Mouse (Mus musculus) mouse trophoblast stem cell (cell line): ENCODE data around the gene Mymx.
"Not testable (repeated sequence)": the region's sequence is repeated elsewhere in the genome, so short reads cannot be mapped to it uniquely, and the experiment has no call there.

Source experiments
- in situ Hi-C, 2 experiments: fragments of 300-500 bp; cut with MseI, MboI; formaldehyde crosslinking; loops; 2 replicates in 1 of 2; 3 replicates in 1 of 2; pipeline ENCODE4 v1.15.1; 2025

Gene Mymx

GRCm38 (mm10) chr17:45601877-45602304 lies at the start of gene Mymx:
TSS of gene Mymx (minus strand) at chr17:45602102.
- in situ Hi-C loops: no loop called here

GRCm38 (mm10) chr17:45644185-45644584 lies 42.3 kb upstream of the Mymx start:
- in situ Hi-C loops: no loop called here

DNA sequence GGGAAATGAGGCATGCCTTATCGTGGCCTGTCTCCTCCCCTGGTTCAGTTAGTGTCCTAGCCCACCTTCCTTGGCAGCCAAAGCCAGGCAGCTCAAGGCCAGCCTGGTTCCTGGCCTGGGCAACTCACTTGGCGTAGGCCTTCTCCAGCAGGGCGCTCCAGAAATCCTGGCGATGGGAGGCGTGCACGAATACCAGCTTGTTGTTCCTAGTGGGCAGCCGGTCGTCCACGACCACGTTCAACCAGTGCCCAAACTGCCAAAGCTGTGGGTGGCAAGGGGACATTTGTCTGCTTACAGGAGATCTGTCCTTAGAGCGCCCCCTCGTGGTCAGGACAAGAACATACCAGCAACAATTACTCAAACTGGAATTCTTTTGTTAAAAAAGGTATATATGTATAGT lies 40.8 kb upstream of the Mymx start:
- in situ Hi-C loops: no loop called here

DNA sequence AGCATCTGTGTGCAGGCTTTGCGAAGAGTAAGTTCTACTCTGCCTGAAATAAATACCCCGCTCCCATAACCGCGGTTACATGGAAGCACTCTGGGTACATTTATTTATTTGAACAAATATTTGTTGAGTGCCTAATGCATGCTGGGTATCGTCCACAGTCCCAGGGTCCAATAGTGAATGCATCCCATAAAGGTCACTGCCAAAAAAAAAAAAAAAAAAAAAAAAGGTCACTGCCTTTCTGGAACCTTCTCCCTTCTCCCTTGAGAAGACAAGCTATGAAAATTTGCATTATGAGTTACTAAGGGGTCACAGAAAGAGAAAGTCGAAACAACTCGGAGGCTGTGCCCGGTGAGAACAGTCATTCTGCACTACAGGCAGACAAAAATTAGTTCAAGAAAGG lies 40.1 kb upstream of the Mymx start:
- in situ Hi-C loops: no loop called here

DNA sequence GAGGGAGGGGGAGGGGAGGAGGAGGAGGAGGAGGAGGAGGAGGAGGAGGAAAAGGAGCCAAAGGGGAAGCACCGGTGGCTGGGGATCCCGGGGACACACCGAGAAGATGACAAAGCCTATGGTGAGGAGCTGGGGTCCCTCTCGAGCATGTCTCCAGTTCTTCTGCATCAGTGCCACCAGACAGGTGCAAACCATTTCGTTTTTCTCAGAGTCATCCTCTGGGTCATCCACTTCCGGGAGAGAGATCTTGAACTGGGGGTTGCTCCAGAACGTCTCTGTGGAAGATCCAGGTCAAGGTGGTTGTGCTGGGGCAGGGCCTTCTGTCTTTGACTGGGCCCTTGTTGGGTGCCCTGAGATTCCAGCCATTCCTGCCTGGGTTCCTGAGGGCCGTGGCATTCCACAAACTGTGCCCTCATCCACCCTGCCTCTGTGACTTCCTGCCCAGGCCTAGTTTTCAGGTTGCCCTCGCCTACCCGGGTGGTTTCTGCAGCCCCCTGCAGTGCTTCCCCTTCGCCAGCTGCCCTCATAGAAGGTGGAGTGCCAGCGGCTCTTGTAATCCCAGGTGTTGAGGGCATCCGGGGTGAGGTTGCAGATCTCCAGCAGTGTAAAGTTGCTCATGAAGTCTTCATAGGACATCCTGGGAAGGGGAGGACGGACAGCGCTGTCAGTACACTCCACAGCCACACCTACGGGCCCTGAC lies 36.8 kb upstream of the Mymx start:
- in situ Hi-C loops: no loop called here

- in situ Hi-C loops: no loop called here
Observed at GRCm38 (mm10) chr17:45634033-45634432, 32.1 kb upstream of the Mymx start.

- in situ Hi-C loops: no loop called here
Observed at GRCm38 (mm10) chr17:45631940-45632339, 30.0 kb upstream of the Mymx start.

- in situ Hi-C loops: no loop called here
Observed at GRCm38 (mm10) chr17:45630992-45631391, 29.1 kb upstream of the Mymx start.

DNA sequence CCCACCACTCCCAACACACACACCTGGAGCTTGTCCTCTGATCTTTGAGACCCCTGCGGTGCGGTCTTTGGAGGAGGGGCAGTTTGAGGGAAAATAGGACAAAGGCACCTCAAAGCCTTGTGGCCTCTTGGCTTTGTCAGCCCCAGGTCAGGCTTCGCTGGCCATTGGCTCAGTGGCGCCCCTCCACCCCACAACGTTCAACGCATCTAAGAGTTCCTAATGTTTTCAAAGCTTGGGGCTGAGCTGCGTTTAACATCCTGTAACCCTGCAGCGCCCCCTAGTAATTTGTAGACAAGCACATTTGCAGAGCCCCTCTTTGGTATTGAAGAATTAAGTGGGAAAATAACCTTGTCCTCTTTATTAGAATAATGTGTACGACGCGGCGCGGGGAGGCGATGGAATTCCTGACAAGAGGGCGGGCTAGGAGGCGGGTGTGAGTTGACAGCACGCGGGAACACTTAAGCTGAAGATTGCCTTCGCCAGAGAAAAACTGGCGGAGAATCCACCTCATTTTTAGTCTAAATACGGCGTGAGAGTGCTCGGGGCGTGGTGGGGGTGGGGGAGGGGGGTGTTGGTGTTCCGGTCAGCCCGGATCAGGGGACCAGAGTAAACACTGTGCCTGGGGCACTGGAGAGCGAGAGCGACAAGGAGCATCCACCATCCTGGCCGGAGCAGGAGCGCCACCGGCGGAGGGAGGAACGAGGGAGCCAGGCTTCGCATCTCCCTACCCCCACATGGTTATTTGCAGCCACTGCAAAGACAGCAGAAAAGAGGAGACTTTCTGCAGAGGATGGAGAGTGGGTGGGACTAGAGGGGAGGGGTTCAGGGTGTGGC lies 28.2 kb upstream of the Mymx start:
- in situ Hi-C loops: loop anchor here (5.0 kb wide), 1 partner anchor 43 kb away; no protein-coding TSS in a partner anchor

GRCm38 (mm10) chr17:45628885-45629855 lies 27.3 kb upstream of the Mymx start:
- in situ Hi-C loops: loop anchor here (5.0 kb wide), 1 partner anchor 42 kb away; no protein-coding TSS in a partner anchor

DNA sequence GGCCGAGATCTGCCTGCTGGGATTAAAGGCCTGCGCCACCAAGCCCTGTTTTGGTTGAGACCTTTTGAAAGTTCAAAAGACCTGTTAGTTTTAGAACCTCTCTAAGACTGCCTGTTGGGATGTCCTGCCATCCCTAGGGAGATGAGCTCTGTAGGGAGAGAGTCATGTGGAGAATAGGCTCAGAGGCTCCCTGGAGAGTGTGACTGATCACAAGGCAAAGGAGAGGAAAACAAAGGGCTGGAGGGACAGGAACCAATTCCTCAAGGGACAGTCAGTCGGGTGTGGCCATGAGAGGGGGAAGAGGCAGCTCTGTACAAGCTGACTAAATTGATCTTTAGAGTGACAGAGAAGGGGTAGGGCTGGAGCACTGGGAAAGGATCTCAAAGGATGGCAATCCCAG lies 26.3 kb upstream of the Mymx start:
- in situ Hi-C loops: loop anchor here (5.0 kb wide), 1 partner anchor 41 kb away; no protein-coding TSS in a partner anchor

DNA sequence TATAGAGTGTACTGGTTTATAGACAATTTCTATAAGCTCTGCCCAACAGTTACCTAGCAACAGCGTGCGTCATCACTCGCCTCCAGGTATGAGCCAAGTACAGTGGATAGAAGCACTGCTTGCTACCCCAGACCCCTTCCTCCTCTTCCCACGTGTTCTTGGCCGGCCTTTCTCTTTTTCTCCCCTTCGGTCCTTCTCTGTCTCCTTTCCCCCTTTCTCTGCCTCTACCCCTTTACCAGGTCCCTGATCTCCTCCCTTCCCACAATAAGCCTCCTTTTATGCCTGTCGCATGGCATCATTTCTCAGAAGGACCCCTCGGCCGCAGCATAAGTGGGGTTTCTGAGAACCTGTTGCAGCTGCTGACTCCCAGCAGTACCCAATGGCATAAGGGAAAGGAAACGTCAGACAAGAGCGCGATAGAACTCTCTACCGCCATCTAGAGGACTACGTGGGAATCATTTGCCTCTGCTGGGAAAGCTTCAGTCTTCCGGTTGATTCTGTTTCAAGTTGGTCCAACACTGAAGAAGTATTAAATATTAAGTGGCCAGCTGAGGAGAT lies 24.8 kb upstream of the Mymx start:
- in situ Hi-C loops: loop anchor here (5.0 kb wide), 1 partner anchor 39 kb away; no protein-coding TSS in a partner anchor

GRCm38 (mm10) chr17:45623425-45623824 lies 21.5 kb upstream of the Mymx start:
- in situ Hi-C loops: not testable (repeated sequence)

- in situ Hi-C loops: no loop called here
Observed at GRCm38 (mm10) chr17:45619386-45620256, 17.7 kb upstream of the Mymx start.

DNA sequence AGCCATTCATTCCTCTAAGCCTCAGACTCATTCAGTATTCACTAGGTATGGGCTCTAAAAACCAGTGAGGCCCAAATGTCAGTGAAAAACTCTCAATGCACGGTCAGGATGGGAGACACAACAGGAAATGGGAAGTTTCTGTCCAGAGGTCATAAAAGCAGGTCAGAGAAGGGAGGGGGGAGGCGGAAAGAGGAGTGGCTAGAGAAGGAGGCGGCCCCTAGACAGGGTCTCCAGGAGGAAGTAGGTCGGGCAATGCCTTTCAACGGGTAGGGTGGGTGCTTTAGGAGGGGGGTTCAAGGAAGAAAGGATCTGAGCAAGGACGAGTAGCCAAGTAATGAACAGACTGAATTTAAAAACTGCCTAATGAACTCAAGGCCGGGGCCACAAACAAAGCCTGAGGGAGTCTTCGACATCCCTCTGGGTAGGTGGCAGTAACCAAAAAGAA lies 17.1 kb upstream of the Mymx start:
- in situ Hi-C loops: no loop called here

- in situ Hi-C loops: no loop called here
Observed at GRCm38 (mm10) chr17:45617655-45618054, 15.8 kb upstream of the Mymx start.

- in situ Hi-C loops: no loop called here
Observed at GRCm38 (mm10) chr17:45616679-45617078, 14.8 kb upstream of the Mymx start.

GRCm38 (mm10) chr17:45616046-45616650 lies 14.2 kb upstream of the Mymx start:
- in situ Hi-C loops: no loop called here

- in situ Hi-C loops: no loop called here
Observed at GRCm38 (mm10) chr17:45612921-45613320, 11.0 kb upstream of the Mymx start.

GRCm38 (mm10) chr17:45612008-45612407 lies 10.1 kb upstream of the Mymx start:
- in situ Hi-C loops: no loop called here
